Mouse (Mus musculus): ENCODE data around the gene Iqck. TPM values are rescaled to one million over a fixed set of nuclear protein-coding genes. Genes with fewer than 3 reads are reported as not detected.

The Iqck gene
- total RNA-seq, 2 experiments from 2014 or later: 4.9 to 5.4 TPM

DNA sequence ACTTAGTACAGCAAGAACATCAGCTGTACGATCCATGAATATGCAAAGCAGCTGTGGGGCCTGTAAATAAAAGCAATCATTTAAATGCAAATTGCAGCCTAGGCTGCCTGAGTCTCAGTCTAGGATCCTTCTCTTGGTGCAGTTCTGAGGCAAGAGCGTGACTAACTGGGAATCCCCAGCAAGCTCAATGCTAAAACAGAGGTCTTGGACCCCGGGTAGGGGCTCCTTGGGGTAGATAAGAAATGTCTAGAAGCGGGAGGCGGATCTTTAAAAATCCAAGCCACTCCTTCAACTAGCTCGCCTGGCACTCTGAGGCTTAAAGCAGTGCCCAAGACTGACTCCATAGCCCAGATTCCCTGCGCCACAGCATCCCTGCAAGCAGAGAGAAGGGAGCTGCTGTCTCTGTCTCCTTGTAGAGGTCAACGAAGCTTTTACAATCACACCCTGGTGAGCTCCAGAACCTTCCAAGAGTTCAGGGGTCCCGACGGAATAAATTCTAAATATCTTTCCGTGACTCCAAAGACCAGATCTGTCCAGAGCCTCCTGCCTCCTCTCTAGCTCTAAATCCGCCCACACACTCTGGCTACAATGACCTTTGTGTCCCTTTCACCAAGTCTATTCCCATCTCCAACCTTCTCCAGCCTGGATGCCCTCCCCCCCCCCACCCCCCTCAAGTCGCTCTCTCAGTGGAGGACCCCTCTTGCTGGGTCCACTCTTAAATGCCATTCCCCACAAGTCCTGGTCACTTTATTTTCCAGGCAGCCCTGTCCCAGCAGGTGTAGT lies 137.3 kb downstream of the Iqck start:
- peak overlapping the region; percentile 95 for H3K27ac ChIP-seq
- H3K4me3 ChIP-seq: peak overlapping the region; percentile 64
- no peak for DNase-seq (ENCODE audit: low spot score in 2 of 2)
- TF ChIP-seq CTCF (conservative IDR thresholded peaks at IDR 0.05): no peak

DNA sequence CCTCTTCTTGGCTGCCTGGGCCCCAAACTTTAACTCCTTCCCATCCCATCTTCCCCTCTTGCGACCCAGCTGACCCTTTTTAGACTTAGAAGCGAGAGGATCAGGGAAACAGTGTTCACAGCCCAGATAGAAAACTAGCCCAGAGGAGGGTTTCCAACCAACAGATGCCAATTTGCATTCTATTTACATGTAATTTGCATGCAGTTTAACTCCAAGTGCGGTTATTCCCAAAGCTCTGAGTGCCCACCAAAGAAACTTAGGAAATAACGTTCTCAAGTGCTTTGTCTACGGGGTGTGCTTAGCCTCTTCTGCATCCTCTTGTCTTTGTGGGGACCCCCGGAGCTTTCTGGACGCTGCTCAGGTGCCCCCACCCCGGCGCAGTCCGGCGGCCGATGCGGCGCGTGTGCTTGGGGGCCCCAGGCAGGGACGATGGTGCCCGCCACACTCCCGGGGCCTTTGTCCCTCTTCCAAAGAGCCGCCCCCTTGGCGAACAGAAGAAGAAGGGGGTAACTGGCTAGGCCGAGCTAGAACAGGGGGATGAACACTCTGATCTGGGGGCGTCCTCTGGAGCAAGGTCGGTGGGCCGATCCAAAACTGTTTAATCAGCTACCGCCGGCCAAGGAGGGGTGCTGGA lies 138.2 kb downstream of the Iqck start:
- TF ChIP-seq CTCF (conservative IDR thresholded peaks at IDR 0.05): no peak
- Histone ChIP-seq H3K27ac (peak overlapping the region; percentile 95), H3K4me3 (peak overlapping the region; percentile 64)
- DNase-seq (ENCODE audit: low spot score in 2 of 2): no peak

DNA sequence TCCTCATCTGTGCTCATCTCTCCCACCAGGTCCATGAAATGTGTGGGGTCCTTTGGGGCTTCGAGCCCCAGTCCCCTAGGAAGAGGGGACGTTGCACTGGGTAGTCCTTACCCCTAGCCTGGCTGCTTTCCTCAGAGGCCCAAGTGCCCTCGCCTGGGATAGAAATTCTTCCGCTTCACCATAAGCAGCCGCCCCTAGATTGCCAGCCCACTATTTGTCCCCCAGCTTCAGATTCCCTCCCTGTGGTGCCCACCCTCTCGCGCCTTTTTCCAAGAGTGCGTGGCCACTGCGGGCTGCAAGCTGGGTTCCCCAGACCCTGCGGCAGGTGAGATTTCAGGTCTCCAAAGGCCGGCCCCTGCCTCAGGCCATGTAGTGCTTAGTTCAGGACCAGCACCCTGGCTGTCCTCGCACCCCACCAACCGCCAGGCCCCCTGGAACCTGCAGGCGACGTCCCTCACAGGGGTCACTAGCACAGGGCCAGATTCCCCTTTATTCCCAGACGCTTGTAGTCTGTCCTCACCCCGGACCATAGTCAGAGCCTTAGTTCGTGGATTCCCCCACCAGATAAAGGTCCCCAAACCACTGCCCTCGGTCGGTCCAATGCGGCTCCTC lies 138.8 kb downstream of the Iqck start:
- no peak for DNase-seq (ENCODE audit: low spot score in 2 of 2)
- Histone ChIP-seq H3K27ac (peak overlapping the region; percentile 95), H3K4me3 (peak overlapping the region; percentile 64)
- no peak for TF ChIP-seq CTCF (conservative IDR thresholded peaks at IDR 0.05)

- Histone ChIP-seq H3K4me3 (peak within 1 kb of the TSS; percentile 64), H3K27ac (peak within 1 kb of the TSS; percentile 95)
- DNase-seq (ENCODE audit: low spot score in 2 of 2): peak; percentile 83 to 84
- TF ChIP-seq CTCF (conservative IDR thresholded peaks at IDR 0.05): peak; percentile 53
These were observed 139.5 kb downstream of the Iqck start, which contains the start of gene Gprc5b for GRCm38 (mm10) chr7:118995007-118995406. Gene Gprc5b, minus strand, starts transcription at chr7:118995211.

- DNase-seq (ENCODE audit: low spot score in 2 of 2): no peak
- Histone ChIP-seq H3K4me3 (peak overlapping the region; percentile 64), H3K27ac (peak overlapping the region; percentile 95)
- TF ChIP-seq CTCF (conservative IDR thresholded peaks at IDR 0.05): no peak
These were observed 140.1 kb downstream of the Iqck start for GRCm38 (mm10) chr7:118995671-118996070.

GRCm38 (mm10) chr7:118996137-118996837 lies 140.7 kb downstream of the Iqck start:
- no peak overlapping the region for H3K27ac ChIP-seq

DNA sequence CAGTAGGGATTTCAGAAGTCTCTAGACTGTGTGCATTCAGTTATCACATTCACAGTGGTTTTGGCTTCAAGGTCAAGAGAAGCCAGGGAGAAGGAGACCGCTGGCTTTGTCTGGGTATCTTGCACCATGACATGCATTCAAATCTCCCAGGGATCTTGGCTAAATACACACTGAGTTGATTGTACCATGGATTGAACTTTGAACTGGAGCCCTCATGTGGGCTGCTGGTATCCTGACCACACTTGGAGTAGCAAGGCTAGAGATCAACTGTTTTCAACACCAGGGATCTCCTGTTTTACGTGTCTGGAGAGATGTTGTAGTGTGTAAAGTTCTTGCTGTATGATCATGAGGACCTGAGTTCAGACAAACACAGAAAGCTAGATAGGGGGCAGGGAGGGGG lies 144.3 kb downstream of the Iqck start:
- no peak for TF ChIP-seq CTCF (conservative IDR thresholded peaks at IDR 0.05)
- DNase-seq (ENCODE audit: low spot score in 2 of 2): no peak
- no peak overlapping the region for H3K27ac ChIP-seq
- H3K4me3 ChIP-seq: no peak overlapping the region

More at GRCm38 (mm10) chr7:118996137-118996837, 140.7 kb downstream of the Iqck start:
- peak; percentile 98 for TF ChIP-seq CTCF (conservative IDR thresholded peaks at IDR 0.05)
- H3K4me3 ChIP-seq: no peak overlapping the region
- DNase-seq (ENCODE audit: low spot score in 2 of 2): peak; percentile 83 to 89

- H3K27ac ChIP-seq: no peak overlapping the region
- DNase-seq (ENCODE audit: low spot score in 2 of 2): no peak
- no peak overlapping the region for H3K4me3 ChIP-seq
- no peak for TF ChIP-seq CTCF (conservative IDR thresholded peaks at IDR 0.05)
These were observed 146.4 kb downstream of the Iqck start for GRCm38 (mm10) chr7:119001965-119002364.

- no peak for TF ChIP-seq CTCF (conservative IDR thresholded peaks at IDR 0.05)
- no peak overlapping the region for H3K4me3 ChIP-seq
- no peak overlapping the region for H3K27ac ChIP-seq
- DNase-seq (ENCODE audit: low spot score in 2 of 2): no peak
These were observed 146.9 kb downstream of the Iqck start for GRCm38 (mm10) chr7:119002501-119002900.

- peak; percentile 98 for TF ChIP-seq CTCF (conservative IDR thresholded peaks at IDR 0.05)
- H3K27ac ChIP-seq: no peak overlapping the region
- no peak overlapping the region for H3K4me3 ChIP-seq
- DNase-seq (ENCODE audit: low spot score in 2 of 2): peak; percentile 77 to 93
These were observed 155.4 kb downstream of the Iqck start for GRCm38 (mm10) chr7:119010854-119011529.

DNA sequence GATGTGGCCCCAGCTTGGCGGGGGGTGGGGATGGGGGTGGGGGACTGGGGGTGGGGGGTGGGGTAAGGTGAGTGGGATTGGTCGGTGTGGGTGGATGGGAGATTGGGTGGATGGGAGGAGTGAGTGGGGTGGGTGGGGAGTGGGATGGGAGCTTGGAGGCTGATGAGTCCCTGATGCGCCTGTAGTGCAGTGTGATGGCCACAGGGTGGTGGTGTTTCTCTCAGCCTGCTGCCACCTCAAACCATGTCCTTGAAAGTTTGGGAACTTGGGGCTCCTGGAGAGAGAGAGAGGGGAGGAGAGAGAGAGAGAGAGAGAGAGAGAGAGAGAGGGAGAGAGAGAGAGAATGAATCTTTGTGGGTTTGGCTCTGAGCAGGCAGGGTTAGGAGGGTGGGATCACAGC lies 160.2 kb downstream of the Iqck start:
- Histone ChIP-seq H3K4me3 (no peak overlapping the region), H3K27ac (no peak overlapping the region)
- DNase-seq (ENCODE audit: low spot score in 2 of 2): peak in 1 of 2 experiments; percentile 44
- peak; percentile 66 for TF ChIP-seq CTCF (conservative IDR thresholded peaks at IDR 0.05)

DNA sequence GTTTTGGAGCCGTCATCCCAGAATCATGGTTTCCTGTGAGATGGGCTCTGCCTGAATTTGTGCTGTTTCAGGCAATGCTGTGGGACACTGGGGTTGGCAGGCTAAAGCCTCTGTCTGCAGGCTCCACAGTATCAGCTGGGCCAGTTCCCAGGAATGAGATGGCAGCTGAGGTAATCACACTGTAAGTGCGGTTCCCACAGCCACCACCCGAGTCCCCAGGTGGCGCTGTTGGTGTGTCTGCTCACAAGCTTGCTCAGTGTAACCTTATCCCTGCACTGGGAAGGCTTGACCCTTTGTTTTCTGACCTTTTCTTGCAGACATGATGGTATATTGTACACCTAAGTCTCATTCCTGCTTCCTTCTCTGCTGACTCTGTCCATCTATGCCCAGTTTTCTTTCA lies 164.0 kb downstream of the Iqck start:
- TF ChIP-seq CTCF (conservative IDR thresholded peaks at IDR 0.05): peak; percentile 82
- Histone ChIP-seq H3K27ac (no peak overlapping the region), H3K4me3 (no peak overlapping the region)
- peak; percentile 8 to 63 for DNase-seq (ENCODE audit: low spot score in 2 of 2)

Other genes starting within 250 kb of the Iqck start
- 100 to 1,000 TPM; 204 to 214 TPM for gene Gde1, start 150.0 kb upstream of the Iqck start, total RNA-seq (2021)
- 10 to 100 TPM; 41.5 to 50.3 TPM for gene Ccp110, start 143.2 kb upstream of the Iqck start, total RNA-seq (2021)
- gene Vps35l, start 115.5 kb upstream of the Iqck start, total RNA-seq (2021): 10 to 100 TPM; 58.5 to 65.1 TPM
- 10 to 100 TPM; 24.3 to 26.6 TPM for gene Knop1, start 502 bp downstream of the Iqck start, total RNA-seq (2021)
- gene Gprc5b, start 139.5 kb downstream of the Iqck start, total RNA-seq (2021): 100 to 1,000 TPM; 124 to 134 TPM

Measured in layer of hippocampus, adult 2 months (tissue).